Mouse (Mus musculus): ENCODE measurements around the gene Serac1.
"Not testable (repeated sequence)": the region's sequence is repeated elsewhere in the genome, so short reads cannot be mapped to it uniquely, and the experiment has no call there.

The Serac1 gene

DNA sequence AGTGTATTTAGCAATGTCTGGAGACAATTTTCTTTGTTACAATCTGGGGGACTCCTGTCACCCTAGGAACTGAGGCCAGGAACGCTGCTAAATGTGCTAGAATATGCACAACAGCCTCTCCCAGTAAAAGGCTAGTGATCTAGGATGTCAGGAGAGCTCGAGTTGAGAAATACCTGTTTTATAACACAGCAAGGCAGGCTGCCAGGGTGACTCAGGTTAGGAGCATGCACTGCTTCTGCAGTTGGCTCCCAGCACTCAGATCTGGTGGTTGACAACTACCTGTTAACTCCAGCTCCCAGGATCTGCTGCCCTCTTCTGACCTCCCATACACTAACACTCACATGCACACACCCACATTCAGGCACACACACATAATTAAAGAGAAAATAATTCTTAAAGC is 13.5 kb downstream of the Serac1 start:
- DNase-seq (ENCODE audit: low read depth, low spot score) = no peak

DNA sequence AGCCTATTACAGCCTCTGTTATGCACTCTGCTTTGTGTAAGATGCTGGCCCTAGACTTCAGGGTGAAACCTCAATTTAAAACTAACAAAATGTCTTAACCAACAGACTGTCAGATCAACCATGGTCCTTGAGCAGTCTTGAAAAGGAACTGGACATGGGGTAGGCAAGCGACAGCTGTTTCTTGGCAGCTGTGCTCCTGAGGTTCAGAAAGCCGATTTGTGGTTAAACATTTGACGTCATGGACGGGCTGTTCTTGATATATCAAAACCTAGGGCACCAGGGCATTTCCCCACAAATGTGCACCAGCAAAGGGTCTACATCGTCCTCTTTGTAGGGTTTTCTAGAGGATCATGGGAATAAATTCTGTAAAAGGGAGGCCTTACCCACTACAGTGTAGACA is 16.0 kb downstream of the Serac1 start:
- no peak for DNase-seq (ENCODE audit: low read depth, low spot score)

DNA sequence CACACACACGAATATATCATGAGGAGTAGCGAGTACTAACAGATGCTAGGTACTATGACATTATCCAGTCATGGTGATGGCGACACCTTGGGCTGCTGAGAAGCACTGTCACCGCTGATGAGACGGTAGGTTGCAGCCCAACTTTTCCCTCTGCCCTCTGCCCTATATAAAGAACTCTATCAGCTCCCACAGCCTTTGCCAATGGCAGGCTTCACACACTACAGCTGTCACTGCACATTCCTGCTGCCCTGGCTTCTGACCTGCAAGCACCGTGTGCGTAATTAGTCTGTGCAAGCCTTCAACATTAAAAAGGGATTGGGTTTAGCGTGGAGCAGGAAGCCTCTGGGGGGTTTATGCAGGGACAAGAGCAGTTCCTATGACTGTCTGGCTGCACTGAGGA is 16.7 kb downstream of the Serac1 start:
- DNase-seq (ENCODE audit: low read depth, low spot score) = no peak

DNA sequence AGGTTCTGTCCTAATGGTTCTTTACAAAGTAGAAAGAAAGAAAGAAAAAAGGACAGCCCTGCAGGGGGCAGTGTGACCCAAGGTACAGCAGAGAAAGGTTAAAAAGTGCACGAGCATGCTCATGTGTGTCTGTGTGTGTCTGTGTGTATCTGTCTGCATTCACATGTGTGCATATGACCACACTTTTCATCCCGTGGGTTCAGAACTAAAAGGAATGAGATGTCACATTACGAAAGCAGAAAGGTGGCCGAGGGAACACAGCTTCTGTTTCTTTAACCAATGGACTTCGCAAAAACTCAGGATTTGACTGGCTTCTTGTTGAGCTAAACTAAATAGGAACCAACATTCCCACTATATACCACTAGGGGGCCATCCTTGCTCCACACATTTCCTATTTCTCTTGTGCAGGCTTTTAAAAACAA is 24.6 kb downstream of the Serac1 start:
- DNase-seq (ENCODE audit: low read depth, low spot score) = peak; percentile 82

DNA sequence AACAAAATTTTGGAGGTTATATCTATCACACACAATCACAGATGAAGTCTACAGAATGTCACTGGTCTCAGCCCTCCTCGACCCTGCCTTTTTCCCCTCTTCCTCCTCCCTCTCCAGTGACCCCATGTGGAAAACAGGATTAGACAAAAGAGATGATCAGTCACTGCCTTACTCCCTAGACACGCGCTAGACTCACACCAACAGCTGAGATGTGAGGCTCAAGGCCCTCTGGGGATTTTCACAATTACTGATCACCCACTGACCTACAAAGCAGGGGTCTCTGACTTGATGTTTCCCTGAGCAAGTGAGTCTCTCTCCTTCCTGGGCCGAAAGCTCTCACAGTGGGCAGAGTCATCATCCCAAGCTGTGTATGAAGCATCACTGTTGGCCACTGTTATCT is 26.7 kb downstream of the Serac1 start:
- no peak for DNase-seq (ENCODE audit: low read depth, low spot score)

DNA sequence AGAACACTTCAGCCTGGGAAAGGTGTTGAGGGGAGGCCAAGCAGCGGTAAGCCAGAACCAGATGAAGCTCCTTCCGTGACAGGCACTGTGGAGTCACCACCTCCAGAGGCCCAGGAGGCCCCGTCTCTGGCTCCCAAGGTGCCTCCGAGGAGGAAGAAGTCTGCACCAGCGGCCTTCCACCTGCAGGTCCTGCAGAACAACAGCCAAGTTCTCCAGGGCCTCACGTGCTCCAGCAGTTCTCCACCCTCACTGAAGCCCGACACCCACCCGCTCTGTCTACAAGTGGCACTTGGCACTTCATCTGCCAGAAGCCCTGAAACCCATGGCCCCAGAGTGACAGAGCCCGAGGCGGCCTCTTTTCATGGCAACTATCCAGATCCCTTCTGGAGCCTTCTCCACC is 42.0 kb downstream of the Serac1 start:
- no peak for DNase-seq (ENCODE audit: low read depth, low spot score)

DNA sequence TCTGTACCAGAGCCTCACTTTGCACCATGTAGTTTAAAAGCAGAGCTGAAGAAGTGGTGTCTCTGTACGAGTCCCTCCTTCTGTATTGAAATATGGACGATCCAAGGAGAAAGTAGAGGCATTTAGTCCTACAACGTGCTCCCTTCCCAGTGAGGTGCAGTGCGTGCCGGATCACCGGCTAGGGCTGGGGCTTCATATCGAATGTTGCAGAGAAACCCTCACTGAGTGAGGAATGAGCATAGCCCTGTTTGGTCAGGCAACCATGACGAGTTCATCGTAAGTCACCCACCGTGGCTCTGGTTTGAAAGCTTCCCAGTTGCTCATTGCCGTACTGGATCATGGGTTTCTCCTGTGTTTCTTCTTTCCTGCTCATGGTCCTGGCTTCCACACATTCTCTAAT is 42.7 kb downstream of the Serac1 start:
- no peak for DNase-seq (ENCODE audit: low read depth, low spot score)

DNA sequence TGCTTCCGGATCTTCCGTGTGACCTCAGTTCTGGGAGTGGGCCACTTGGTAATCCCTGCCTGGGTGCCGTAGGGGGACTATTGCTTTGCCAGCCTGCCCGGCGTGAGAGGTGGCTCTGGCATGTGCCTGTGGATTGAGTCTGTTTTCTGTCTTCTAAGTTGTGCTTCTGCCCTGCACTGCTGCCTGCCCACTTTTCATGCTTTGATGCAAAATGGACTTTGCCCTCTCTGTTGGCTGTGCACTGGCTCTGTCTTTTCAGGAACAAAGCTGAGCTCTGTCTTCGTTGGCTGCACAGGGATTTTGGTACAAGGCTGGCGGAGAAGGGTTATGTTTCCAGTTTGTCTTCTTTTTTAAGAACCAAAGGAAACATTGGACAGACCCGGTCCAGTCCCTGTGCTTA is 43.1 kb downstream of the Serac1 start:
- DNase-seq (ENCODE audit: low read depth, low spot score) = no peak

DNA sequence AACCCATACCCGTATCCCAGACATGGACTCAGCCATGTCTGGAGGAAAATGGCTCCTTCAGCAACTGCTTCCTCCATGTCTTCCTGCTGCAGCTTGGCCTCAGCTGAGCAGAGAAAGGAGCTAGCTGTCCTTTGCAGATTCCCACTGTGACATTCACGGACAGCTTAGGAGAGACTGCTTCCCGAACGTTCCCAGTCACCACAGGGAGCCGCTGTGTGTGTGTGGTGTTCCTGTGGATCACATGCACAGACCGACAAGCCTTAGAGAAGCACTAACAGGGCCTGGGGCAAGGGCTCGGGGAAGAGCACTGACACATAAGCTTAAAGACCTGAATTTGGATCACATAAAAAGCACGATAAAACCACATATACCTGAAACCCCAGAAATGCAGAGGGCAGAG is 43.9 kb downstream of the Serac1 start:
- no peak for DNase-seq (ENCODE audit: low read depth, low spot score)

DNA sequence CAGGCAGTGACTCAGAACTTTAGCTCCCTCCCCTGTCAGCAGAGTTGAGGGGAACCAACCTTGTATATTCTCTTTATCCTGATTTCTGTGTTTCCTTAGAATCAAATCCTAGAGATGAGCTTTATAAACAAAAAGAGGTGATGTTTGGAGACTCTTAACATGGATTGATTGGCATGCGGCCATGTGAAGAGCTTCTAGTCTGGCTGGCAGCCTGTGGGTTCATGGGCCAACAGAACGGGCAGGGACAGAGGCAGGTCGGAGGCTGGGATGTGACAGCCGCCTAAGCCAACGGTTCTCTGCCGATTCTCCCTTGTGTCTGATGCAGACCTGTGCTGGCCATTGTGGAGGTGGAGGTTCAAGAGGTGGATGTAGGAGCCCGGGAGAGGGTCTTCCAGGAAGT is 53.7 kb downstream of the Serac1 start:
- DNase-seq (ENCODE audit: low read depth, low spot score) = no peak

DNA sequence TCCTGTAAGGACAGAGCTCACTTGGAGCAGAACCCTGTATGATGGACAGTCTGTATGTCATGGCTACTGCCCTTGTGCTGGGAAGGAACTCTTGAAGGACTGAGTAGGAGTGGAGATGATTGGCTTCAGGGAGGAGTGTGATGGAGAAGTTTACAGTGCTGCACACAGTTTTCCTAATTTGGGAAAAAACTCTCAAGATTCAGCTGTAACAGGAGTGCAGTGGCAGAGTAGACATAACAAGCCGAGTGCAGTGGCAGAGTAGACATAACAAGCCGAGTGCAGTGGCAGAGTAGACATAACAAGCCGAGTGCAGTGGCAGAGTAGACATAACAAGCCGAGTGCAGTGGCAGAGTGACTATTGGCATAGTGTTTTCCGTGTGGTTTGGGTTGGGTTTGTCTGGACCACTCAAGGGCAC is 58.2 kb downstream of the Serac1 start:
- not testable (repeated sequence) for DNase-seq (ENCODE audit: low read depth, low spot score)

DNA sequence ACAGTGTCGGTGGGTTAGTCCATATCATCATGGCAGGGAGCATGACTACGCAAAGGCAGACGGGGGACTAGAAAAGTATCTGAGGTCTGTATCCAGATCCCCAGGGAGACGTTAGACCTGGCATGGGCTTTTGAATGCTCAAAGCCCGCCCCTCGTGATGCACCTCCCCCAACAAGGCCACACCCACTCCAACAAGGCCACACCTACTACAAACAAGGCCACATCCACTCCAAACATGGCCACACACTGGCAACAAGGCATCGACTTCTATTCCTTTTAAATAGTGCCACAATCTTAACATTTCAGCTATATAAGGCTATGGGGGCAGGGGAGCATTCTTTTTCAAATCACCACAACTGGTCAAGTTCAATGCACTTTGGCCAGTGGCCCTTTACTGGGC is 58.9 kb downstream of the Serac1 start:
- no peak for DNase-seq (ENCODE audit: low read depth, low spot score)

DNA sequence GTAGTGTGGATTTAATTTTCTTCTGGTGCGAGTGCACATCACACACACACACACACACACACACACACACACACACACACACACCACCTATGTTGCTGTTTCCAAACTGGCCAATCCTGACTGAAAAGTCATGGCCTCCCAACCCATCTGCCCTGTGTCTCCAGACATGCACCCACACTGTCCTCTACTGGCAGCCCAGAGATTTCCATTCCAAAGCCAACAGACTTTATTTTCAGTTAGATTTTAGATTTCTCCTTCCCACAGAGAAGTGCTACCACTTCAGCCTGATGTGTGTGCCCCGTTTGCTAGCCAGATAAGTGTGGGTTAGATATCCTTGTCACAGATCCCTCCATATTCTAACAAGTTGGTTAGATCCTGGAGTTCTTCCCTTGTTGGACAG is 59.8 kb downstream of the Serac1 start:
- peak; percentile 82 for DNase-seq (ENCODE audit: low read depth, low spot score)

DNA sequence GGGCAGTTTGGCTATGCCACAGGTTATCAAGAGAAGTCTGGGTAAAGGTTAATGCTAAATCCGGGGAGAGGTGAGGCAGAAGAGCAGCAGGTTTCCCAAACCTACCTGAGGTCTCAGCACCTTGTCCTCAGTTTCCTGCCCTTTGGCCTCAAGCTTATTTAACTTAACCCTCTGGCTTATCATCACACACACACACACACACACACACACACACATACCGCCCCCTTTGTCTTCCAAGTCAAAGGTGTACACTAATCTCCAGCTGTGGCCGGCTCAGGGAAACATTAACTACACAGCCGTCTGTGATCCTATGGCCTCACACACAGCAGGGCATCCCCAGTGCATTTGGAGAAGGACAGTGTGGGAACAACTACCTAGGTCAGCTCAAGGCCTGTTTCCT is 61.2 kb downstream of the Serac1 start:
- DNase-seq (ENCODE audit: low read depth, low spot score) = no peak

DNA sequence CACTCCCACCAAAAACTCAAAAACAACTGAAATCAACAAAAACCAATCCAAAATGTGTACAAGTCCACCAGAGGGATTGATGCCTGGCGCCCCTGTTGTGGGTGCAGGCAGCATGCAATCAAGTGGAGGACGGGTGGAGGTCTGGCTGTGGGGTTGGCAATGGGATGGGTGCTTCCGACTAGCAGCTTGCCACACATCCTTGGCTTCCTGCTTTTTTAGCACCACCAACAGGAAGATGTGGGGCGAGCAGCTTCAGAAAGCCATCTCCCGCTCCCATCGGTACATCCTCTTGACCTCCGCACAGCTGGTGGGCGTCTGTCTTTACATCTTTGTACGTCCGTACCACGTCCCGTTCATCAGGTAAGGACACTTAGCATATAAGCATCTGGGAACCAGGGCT is 62.3 kb downstream of the Serac1 start:
- peak; percentile 48 for DNase-seq (ENCODE audit: low read depth, low spot score)

DNA sequence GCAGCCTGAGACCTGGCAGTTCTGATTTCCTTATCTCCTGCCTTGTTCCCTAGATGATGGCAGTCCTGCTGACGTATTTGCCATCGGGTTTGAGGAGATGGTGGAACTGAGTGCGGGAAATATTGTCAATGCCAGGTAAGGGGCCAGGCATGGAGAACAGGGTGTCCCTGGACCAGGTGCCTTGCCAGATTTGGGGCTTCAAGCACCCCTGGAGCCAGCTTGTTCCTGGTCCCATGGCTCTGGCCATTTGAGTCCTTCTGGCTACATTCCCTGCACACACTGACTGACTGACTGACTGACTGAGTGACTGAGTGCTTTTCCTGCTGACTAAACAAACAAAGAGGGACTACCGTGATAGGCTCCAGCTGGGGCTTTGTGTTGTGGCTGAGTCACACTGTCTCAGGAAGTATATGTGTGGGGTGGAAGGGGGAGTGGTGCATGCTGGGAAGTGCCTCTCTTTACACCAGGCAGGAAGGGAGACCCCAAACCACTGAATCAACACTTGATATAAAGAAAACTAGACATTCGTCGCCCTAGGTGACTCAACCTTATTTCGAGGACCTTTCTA is 63.2 kb downstream of the Serac1 start:
- peak; percentile 76 for DNase-seq (ENCODE audit: low read depth, low spot score)

DNA sequence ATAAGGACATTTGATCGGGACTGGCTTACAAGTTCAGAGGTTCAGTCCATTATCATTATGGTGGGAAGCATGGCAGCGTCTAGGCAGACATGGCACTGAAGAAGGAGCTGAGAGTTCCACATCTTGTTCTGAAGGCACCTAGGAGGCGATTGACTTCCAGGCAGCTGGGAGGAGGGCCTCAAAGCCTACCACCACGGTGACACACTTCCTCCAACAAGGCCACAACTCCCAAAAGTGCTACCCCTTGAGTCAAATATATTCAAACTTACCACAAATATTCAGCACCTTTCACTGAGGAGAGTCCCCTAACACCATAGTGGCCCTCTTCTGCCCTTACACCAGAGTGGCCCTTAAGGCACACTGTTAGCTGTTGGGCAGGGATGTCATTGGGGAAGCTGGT is 64.6 kb downstream of the Serac1 start:
- no peak for DNase-seq (ENCODE audit: low read depth, low spot score)

DNA sequence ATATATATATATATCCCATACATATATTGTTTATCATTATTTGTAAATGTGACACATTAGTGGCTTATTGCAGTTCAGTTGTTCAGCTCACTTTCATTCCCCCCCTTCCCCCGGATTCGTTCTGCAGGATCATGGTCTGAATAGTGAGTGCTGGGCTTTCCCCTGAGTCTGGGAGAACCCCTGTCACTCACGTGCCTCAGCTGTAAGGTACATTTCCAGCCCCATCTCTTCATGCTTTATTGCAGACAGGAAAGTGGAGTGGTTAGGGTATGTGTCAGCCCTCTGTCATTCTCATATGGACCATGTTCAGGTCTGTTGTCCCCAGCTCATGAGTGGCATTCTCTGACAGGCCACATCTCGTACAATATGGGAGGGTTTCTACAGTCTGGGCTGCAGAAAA is 66.5 kb downstream of the Serac1 start:
- no peak for DNase-seq (ENCODE audit: low read depth, low spot score)

DNA sequence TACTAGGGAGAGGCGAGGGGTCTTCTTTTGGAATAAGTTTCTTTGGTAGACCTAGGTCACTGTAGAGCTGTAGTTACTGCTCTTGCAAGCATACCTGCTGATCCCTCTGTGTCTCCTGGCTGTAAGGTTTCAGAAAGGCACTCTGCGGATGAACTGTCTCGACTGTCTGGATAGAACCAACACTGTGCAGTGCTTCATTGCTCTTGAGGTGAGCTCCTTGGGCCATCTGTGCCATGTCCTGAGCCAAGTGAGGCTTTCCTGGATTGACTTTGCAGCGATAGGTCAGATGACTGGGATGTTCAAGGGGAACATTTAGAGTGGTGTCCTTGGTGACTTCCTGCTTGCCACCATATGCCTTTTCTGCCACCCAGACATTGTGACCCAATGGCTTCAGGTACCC is 69.9 kb downstream of the Serac1 start:
- peak; percentile 82 for DNase-seq (ENCODE audit: low read depth, low spot score)

DNA sequence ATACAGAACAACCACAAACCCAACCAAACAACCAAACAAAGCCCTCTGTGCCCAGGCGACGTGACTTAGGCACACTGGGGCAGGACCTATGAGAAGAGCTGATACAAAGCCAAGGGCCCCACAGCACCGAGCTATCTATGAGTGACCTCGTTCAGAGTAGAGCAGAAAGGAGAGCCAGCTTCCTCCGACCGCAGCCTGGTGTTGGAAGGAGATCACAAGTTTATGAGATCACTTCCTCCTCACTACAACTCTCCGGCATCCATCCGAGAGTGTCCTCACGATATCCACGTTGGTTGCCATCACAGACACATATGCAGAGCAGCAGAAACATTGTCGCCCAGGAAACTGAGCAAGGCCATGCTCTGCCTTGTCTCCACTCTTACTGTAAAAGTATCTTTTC is 71.0 kb downstream of the Serac1 start:
- DNase-seq (ENCODE audit: low read depth, low spot score) = no peak

DNA sequence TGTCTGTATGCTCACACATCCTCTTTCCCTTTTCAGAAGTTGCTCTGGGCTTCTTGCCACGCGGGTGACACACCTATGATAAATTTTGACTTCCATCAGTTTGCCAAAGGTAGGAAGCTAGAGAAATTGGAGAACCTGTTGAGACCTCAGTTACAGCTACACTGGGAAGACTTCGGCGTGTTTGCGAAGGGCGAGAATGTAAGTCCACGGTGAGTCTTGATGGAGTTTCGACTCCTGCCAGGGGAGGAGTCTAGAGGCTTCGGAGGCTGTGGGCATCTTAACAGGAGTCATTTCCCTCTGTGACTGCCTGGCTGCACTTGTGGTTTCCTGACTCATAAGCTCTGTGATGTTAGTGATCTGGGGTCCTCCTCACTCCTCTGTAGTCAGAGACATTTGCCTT is 71.6 kb downstream of the Serac1 start:
- no peak for DNase-seq (ENCODE audit: low read depth, low spot score)

DNA sequence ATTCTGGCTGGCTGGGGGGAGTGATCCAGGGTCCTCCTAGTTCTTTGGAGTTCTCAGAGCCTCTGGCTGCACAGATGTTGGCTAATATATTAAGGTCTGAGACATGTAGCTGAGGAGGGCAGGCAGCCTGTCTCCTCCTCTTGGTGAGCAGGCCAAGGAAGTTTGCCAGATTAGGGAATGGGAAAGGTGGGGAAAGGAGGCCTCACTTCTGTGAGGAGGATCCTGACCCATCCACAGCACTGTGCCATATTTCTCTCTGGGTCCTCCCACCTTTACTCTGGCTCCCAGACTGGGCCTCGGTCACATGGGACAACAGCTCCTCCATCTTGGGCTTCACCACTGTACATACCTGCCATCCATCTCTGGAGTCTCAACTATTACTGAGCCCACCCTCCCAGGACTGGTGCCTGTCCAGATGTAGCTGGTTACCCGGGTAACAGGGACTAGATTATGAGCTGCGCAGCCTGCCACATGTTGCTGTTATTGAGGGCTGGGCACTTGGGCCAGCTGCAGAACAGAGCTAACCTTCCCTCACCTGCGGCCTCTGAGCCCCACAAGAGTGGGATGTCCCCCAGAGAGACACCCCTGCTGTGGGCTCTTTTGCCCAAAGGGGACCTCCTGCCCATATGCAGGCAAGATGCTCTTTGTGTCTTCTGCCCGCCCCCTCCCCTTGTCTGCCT is 72.3 kb downstream of the Serac1 start:
- no peak for DNase-seq (ENCODE audit: low read depth, low spot score)

DNA sequence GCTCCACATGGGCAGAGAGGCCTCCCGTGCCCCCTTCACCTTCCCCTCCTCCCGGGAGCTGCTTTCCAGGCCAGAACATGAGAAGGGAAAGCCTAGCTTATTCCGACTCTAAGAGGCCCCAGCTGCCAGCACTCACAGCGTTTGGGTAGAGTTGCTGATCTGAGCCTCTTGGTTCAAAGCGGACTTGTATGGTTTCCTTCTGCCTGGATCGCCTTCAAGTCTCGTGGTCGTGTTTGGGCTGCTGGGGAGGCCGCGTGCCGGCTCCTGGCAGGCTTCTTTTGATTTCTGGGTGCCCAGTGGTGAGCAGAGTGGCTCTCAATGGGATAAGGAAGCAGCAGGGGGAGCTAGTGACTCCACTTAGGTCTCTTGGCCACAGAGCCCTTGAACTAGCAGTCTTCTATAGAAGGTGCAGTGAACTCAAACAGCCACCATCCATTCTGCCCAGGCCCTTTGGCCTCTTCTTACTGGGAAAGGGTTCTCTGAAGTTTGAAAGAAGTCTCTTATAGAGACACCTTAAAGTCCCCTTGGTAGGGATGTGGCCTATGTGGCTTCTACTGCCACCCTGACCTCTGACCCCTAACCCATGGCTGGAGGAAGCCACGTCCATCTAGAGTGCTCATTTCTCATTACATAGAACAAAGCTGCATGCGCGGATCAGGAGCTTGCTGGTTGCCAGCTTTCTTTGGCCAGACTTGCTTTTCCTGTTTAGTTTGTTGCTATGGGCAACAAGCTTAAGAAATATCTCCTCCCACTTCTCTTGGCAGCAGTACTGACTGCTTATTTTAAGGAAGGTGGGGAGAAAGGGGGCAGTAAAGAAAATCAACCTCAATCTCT is 73.7 kb downstream of the Serac1 start:
- peak; percentile 94 for DNase-seq (ENCODE audit: low read depth, low spot score)

Data from brain, adult 2 months (tissue).